Comparison of ENCODE assay signal across 16 mouse cellular contexts in the genomic region with DNA sequence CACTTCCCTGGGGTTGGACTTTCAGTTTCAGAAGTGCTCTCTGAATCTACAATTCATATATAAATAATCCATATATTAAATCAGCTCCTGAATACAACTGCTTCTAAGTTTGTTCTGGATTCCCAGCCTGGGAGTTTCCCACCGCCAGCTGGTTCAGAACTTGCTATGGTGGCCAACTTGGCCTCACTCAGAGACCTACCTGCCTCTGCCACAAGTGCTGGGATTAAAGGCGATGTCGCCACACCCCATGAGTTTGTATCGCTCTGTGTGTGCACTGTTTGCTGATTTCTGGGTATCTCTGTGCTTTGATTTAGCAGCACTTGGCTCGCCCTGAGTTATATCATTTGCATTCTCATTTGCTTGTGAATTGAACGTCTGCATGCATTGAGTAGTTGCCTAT. TPM values are rescaled to one million over a fixed set of nuclear protein-coding genes. Genes with fewer than 3 reads are reported as not detected.
"Had no signal": no experiment of that assay in that cellular context is flagged by ENCODE, and none has a peak within 500 bp of the region (broad histone marks: within the 10 kb centered on the region; RNA-seq: fewer than 3 reads in every experiment).

No protein-coding gene starts in this region.

- H3K27me3 ChIP-seq: midbrain, embryonic 13.5 days; midbrain, embryonic 15.5 days; neural tube, embryonic 13.5 days; neural tube, embryonic 15.5 days had no signal

- H3K36me3 ChIP-seq: midbrain, embryonic 13.5 days; midbrain, embryonic 15.5 days; neural tube, embryonic 13.5 days; neural tube, embryonic 15.5 days had no signal

- ATAC-seq: midbrain, embryonic 13.5 days; midbrain, embryonic 15.5 days had no signal

- H3K4me1 ChIP-seq: megakaryocyte, embryonic 14.5 days; neural tube, embryonic 13.5 days; neural tube, embryonic 15.5 days had no signal

- H3K27ac ChIP-seq: liver, embryonic 14.5 days; midbrain, embryonic 13.5 days; midbrain, embryonic 15.5 days; neural tube, embryonic 13.5 days; neural tube, embryonic 15.5 days had no signal

- DNase-seq: lung, adult 18-20 months; lung, embryonic 14.5 days; lung, postnatal 10 days; lung, postnatal 4 days; retina, postnatal 1 day; right cerebral cortex, adult 18-20 months; right cerebral cortex, postnatal 25 days; right cerebral cortex, postnatal 4 days; spleen, adult 18-20 months had no signal

- H3K4me3 ChIP-seq: megakaryocyte, embryonic 14.5 days; midbrain, embryonic 13.5 days; midbrain, embryonic 15.5 days; neural tube, embryonic 13.5 days; neural tube, embryonic 15.5 days had no signal

RNA-seq across cellular contexts. Expression of gene Cd5, which starts 13.3 kb away (rescaled TPM):
- polyA plus RNA-seq: liver, embryonic 16.5 days had no signal
